ENCODE assay signal across 33 mouse cellular contexts in genomic region chr12:100871234-100871633, GRCm38 (mm10).
"Had no signal": no experiment of that assay in that cellular context is flagged by ENCODE, and none has a peak within 500 bp of the region (broad histone marks: within the 10 kb centered on the region; RNA-seq: fewer than 3 reads in every experiment).

No protein-coding gene starts in this region.

- H3K27ac ChIP-seq: heart, embryonic 13.5 days; heart, embryonic 15.5 days; hindbrain, embryonic 10.5 days; hindbrain, embryonic 12.5 days; hindbrain, embryonic 13.5 days; hindbrain, embryonic 14.5 days; hindbrain, embryonic 15.5 days; hindbrain, postnatal 0 days; intestine, embryonic 15.5 days; kidney, embryonic 15.5 days; kidney, postnatal 0 days; layer of hippocampus, adult 2 months; left cerebral cortex, adult 2 months had no signal

- DNase-seq: heart, postnatal 14 days; heart, postnatal 36 days; heart, postnatal 4 days; kidney, adult 11 months; kidney, adult 18-20 months; kidney, adult 2 months; kidney, adult 8-10 months; kidney, adult 9 months; kidney, postnatal 10 days; kidney, postnatal 14 days; kidney, postnatal 25 days; kidney, postnatal 36 days; kidney, postnatal 4 days; layer of hippocampus, adult 9-11 months; layer of hippocampus, postnatal 36 days had no signal

- H3K4me3 ChIP-seq: heart, embryonic 12.5 days; heart, embryonic 13.5 days; heart, embryonic 15.5 days; hindbrain, embryonic 10.5 days; hindbrain, embryonic 12.5 days; hindbrain, embryonic 13.5 days; hindbrain, embryonic 15.5 days; intestine, embryonic 15.5 days; kidney, embryonic 15.5 days; layer of hippocampus, adult 2 months; left cerebral cortex, adult 2 months had no signal

- H3K9ac ChIP-seq: heart, embryonic 12.5 days; heart, embryonic 13.5 days; heart, embryonic 15.5 days; hindbrain, embryonic 12.5 days; hindbrain, embryonic 13.5 days; hindbrain, embryonic 14.5 days; hindbrain, embryonic 15.5 days; intestine, embryonic 15.5 days; kidney, embryonic 15.5 days had no signal

- ATAC-seq: hindbrain, embryonic 16.5 days; hindbrain, postnatal 0 days; intestine, embryonic 15.5 days; intestine, embryonic 16.5 days; intestine, postnatal 0 days had no signal

- H3K27me3 ChIP-seq: heart, embryonic 15.5 days; hindbrain, embryonic 12.5 days; hindbrain, embryonic 13.5 days; hindbrain, embryonic 15.5 days; intestine, embryonic 15.5 days; kidney, embryonic 15.5 days had no signal

- H3K36me3 ChIP-seq: heart, embryonic 12.5 days; heart, embryonic 13.5 days; heart, embryonic 15.5 days; hindbrain, embryonic 10.5 days; hindbrain, embryonic 12.5 days; hindbrain, embryonic 15.5 days; intestine, embryonic 15.5 days; kidney, embryonic 15.5 days had no signal

- H3K9me3 ChIP-seq: heart, embryonic 15.5 days; hindbrain, embryonic 12.5 days; hindbrain, embryonic 15.5 days; intestine, embryonic 15.5 days; kidney, embryonic 15.5 days had no signal

- H3K4me2 ChIP-seq: heart, embryonic 11.5 days; heart, embryonic 12.5 days; heart, embryonic 13.5 days; heart, embryonic 15.5 days; hindbrain, embryonic 12.5 days; hindbrain, embryonic 13.5 days; hindbrain, embryonic 14.5 days; hindbrain, embryonic 15.5 days; intestine, embryonic 15.5 days; kidney, embryonic 15.5 days had no signal

- H3K4me1 ChIP-seq: heart, embryonic 12.5 days; heart, embryonic 13.5 days; heart, embryonic 15.5 days; hindbrain, embryonic 13.5 days; hindbrain, embryonic 15.5 days; intestine, embryonic 15.5 days; kidney, embryonic 15.5 days had no signal
